Mouse (Mus musculus) CH12.LX (cell line): ENCODE measurements around the gene Slc39a10.
"Not testable (repeated sequence)": the region's sequence is repeated elsewhere in the genome, so short reads cannot be mapped to it uniquely, and the experiment has no call there.

Experiments used
- CTCF ChIP-seq, 2 experiments: IDR thresholded peaks in 1 of 2; conservative IDR thresholded peaks in 1 of 2; 2 replicates each; pipeline ENCODE4 v1.5.1; 2011 to 2012; ENCODE audit warnings: low read depth in 2 of 2, low read length in 2 of 2, improper control_type of control experiment in 1 of 2, inconsistent platforms in 1 of 2, mild to moderate bottlenecking in 1 of 2, moderate library complexity in 1 of 2
- ETS1 ChIP-seq: conservative IDR thresholded peaks from 2 replicates; pipeline ENCODE4 v1.6.1; 2012; ENCODE audit warnings: low read depth, mild to moderate bottlenecking, inconsistent platforms, low read length, improper control_type of control experiment, moderate library complexity
- TBP ChIP-seq: conservative IDR thresholded peaks from 2 replicates; pipeline ENCODE4 v1.6.1; 2011; ENCODE audit warnings: low read depth, low read length, improper control_type of control experiment

GRCm38 (mm10) chr1:46769318-46769717 lies 123.3 kb downstream of the Slc39a10 start:
- not testable (repeated sequence) for TF ChIP-seq ETS1, TBP
- TF ChIP-seq CTCF (conservative IDR thresholded peaks at IDR 0.05 in 1 of 2, IDR thresholded peaks at IDR 0.05 in 1 of 2; ENCODE audit: low read depth in 2 of 2, low read length in 2 of 2) = peak; percentile 18 to 61; a peak in 2 of 4 replicates
